Mouse (Mus musculus) c-Kit-positive CD71-positive TER-119-negative erythroid progenitor cells, embryonic 14.5 days (primary cell): ENCODE data around the gene Efs.
"Not testable (repeated sequence)": the region's sequence is repeated elsewhere in the genome, so short reads cannot be mapped to it uniquely, and the experiment has no call there.

Experiments
- DNase-seq: peaks from one replicate; pipeline ENCODE4 v3.0.0-alpha.2; 2013; ENCODE audit warnings: low read depth

Gene Efs

GRCm38 (mm10) chr14:54947008-54947407, 21.1 kb upstream of the Efs start:
- DNase-seq = not testable (repeated sequence)

- no peak for DNase-seq
Measured at GRCm38 (mm10) chr14:54945975-54946704, 20.2 kb upstream of the Efs start.

DNA sequence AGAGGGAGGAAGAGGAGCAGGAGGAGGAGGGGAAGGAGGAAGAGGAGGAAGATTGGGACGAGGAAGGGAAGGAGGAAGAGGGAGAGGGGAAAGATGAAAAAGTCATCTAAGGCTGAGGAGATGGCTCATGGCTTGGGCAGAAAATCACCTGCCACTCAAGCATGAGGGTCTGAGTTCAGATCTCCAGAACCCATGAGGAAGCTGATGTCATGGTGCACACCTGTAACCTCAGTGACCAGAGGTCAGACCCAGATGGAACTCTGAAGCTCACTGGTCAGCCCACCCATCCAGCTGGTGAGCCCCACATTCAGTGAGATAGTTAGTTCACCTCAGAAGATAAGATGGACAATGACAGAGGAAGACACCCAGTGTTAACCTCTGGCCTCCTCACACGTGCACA, 19.0 kb upstream of the Efs start:
- DNase-seq = no peak

GRCm38 (mm10) chr14:54943971-54944370, 18.0 kb upstream of the Efs start:
- no peak for DNase-seq

GRCm38 (mm10) chr14:54942479-54942878, 16.6 kb upstream of the Efs start:
- DNase-seq = no peak

DNA sequence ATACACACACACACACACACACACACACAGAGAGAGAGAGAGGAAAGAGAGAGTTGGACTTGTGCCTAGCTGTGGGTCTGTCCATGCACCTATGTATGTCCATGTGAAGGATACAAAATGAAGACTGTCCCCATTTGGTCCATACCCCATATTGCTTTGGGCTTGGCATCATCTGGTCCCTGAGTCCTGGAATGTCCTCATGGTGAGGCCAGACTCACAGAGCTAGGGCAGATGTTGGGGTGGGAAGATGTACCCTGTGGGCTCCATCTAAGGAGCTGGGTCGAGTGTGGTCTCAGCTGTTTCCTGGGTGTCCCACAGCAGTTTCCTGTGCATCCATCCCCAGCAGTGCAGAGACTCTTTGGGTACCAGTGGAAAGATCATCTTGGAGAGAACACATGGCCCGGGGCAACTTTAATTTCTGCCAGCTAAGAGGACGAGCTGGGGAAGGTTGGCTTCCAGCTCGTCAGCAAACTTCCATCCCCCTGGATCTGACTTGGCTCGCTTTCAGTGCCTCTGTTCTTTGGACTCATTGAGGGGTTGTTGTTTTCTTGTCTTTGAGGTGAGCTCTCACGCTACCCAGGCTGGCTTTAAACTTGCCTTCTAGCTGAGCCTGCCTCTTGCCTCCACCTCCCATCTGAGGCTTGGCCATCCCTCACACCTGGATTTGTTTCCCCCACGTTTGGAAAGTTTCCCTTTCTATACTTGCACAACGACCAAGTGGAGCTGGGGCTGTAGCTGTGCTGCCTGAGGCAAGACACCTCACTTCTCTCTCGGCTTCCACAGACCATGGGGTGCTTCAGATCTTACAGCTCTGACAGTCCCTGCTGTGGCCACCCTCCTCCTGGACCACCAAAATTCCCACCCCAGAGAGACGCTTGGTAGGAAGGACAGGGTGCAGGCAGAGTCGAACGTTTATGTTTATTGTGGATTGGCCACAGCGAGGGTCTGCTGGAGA, 15.4 kb upstream of the Efs start:
- no peak for DNase-seq

DNA sequence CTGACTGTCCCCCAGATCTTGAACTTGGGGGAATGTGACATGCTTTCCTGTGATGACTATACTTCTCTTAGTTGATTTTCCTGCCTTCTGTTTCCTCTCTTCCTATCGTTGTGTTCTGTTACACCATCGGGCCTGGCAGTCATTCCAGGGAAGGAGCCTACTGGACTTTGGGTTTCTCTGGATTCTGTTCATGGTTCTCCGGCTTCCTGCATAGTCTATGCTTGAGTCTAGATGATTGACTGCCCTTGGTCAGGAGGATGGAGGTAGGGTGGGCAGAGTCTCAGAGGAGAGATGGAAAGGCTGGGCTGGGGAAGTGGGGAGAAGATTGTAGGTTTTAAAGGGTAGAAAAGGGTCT, 14.2 kb upstream of the Efs start:
- no peak for DNase-seq

- peak; percentile 49 for DNase-seq
Measured at GRCm38 (mm10) chr14:54939434-54940175, 13.7 kb upstream of the Efs start.

DNA sequence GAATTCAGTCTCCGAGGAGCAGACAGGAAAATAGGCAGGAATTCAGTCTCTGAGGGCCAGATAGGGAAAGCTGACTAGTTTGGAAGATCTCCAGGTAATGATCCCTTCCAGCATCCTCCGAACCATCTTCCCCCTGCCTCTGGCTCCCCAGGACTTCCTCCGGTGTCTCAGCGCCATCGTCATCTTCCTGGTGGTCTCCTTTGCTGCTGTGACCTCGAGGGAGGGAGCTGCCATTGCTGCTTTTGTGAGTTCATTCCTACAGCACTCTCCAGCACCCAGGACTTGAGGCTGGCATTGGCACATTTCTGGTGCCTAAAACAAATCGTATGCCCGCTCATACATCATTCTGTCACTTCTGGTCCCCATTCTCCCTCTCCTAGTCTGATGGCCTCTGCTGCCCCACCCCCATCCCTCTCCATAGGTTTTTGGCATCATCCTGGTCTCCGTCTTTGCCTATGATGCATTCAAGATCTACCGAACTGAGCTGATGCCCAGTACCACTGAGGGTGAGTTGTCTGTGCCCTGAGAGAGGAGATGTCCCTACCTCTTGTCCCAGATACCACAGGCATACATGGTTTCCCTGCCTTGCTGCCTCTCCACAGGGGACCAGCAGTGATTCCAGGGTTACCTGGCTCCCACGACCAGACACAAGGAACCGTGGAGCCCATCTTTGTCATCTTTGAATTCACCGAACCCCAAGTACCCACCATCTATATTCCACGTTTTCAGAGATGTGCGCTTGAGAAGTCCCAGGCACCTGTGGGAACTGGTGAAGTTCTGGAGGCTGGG, 12.7 kb upstream of the Efs start:
- DNase-seq = no peak

DNA sequence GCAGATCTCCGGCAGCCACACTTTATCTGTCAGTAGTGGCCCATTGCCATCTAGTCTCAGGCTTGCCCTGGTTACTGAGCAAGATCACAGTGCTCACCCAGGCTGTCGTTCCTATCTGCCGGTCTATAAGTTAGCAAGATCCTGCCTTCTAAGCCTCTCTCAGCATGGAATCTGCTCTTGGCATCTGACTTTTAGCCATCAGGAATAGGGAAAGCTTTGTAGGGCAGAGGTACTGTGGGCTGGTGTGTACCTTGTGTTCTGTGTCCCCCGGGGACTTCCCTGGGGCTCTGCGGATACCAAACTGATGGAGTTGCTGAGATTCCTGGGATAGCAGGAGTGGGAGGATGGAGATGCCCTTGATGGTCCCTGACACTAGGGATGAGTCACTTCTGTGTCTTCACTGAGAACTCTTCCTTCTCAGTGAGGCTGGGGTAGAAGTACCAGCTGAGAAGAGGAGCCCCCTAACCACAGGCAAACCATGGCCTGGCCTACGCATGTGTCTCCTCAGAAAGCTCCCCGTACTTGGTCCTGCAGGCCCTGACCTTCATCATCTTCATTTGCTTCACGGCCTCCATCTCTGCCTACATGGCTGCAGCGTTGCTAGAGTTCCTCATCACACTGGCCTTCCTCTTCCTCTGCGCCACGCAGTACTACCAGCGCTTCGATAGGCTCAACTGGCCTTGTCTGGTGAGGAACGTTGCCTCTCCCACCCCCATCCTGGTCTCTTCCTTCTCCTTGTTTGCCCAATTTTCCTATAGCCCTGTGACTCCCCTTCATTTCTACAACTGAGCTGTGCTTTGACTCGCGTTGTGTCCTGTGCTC, 11.6 kb upstream of the Efs start:
- DNase-seq = no peak

- DNase-seq = no peak
Measured at GRCm38 (mm10) chr14:54936831-54937160, 10.9 kb upstream of the Efs start.

GRCm38 (mm10) chr14:54935904-54936830, 10.2 kb upstream of the Efs start, which contains the start of gene Cmtm5:
Gene Cmtm5 (plus strand): TSS chr14:54936261.
- no peak for DNase-seq

GRCm38 (mm10) chr14:54932645-54933150, 6.8 kb upstream of the Efs start, which contains the start of gene Il25:
Gene Il25 (plus strand): TSS chr14:54932695.
- no peak for DNase-seq

- DNase-seq = no peak
Measured at GRCm38 (mm10) chr14:54930431-54930830, 4.5 kb upstream of the Efs start.

DNA sequence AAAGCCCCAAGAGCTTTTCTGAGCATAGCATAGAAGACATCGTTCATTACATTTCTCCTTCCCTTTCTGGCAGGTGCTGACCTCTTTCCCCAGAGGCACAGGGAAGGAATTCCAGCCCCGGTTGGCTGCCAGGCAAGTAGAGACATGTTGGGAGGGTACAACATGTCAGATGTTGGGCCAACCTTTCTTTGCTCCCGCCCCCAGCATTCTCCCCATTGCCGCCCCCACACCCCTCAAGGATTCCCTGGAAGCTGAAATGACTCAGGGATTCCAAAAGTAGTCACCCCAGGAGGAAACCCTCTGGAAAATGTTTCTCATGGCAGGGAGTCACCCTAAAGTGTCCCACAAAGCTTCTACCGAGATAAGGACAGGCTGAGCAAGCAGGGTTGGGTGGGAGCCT, 3.9 kb upstream of the Efs start:
- DNase-seq = no peak

GRCm38 (mm10) chr14:54927296-54927695, 1.4 kb upstream of the Efs start:
- no peak for DNase-seq

- no peak for DNase-seq
Measured at GRCm38 (mm10) chr14:54926401-54927158, 654 bp upstream of the Efs start.

- no peak for DNase-seq
Measured at GRCm38 (mm10) chr14:54924641-54925348, 1.1 kb downstream of the Efs start.
